Mouse (Mus musculus): ENCODE data around the gene Scly.

Scly gene

DNA sequence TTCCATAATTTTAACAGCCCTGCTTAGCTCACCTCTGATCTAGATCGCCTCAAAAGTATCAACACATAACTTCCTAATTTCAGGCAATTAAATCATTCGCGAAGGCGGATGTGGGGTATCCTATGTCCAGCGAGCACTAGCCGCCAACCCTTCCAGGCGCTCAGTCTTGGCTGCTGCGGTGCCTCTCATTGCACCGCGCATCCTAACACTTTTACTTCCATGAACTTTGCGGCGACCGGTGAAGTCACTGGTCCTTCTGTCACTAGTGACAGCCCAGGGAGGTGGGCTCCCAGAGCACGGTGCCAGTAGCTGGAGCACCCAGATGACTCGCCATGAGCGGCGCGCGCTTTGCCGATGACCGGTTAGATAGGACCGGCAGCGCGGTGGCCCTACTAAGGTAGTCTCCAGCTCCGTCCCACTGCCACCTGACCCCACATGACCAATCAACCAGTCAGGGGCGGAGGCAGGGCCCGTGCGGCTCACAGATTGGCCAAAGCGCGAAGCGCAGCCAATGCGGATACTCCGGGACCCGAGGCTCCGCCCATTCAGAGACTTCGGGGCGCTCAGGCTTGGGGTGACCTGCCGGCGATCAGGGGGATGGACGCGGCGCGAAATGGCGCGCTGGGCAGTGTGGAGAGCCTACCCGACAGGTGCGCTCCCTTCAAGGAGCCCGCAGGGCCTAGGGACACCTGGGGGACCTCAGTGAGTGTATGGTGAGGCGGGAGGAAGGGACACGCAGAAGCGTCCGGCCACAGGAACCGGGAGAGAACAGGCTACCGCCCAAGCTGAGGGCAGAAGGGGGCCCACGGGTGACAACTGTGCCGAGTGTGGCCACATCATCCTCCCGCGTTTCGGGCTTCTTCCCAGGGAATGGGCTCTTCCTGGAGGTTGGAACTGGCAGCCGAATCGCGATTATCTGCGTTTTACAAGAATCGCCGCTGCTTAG, at the start of gene Scly:
TSS of gene Scly (plus strand) at position 540 of the 946 bp plus-strand sequence.
- peak; percentile 89 for DNase-seq

DNA sequence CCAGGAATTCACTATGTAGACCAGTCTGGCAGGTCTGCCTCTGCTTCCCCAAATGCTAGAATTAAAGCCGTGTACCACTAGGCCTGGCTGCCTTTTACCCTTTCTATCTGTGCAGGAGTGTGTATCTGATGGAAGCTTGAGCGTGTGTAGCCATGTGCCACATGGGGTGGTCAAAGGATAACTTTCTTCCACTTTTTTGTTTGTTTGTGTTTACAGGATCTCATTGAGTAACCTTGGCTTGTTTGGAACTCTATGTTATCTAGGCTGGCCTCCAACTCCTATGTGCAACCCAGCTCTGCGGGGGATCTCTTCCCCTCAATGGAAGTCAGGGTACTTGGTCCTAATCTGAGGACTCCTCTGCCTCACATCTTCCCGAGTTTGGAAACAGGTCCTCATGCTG, 49.2 kb upstream of the Scly start:
- DNase-seq = no peak

DNA sequence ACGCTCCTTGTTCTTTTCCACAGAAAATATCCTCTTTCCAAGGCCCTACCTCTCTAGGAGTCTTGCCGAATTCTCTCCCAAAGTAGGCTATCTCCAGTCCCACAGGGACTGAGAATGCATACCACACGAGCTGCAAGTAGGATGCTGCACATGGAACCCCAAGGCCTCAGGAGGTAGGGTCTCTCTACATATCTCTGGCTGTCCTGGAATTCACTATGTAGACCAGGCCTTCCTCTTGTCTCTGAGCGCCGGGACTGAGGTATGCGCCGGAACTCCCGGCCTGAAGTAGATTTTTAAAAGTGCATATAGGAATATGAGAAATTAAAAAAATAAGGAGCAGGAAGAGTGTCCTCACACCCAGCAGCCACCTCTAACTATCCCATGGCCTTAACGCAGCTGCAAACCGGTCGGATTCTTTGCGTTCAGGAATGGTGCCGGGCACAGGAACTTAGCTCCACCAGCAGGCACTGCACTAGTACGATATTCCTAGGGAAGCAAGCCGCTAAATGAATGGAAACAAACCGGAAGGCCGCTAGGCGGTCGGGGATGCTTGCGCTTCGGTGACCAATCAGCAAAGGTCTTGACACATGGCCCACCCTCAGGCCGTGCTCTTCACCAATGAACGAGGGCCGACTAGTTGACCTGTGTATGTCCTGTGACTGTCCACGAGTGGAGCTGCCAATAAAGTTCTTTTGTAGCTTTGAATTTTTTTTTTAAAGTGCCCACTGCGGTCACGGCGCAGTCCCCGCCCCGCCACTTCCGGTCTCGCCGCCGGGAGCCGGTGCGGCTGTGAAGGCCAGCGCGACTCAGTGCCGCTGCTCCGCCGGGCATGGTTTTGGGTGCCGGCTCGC, 48.3 kb upstream of the Scly start, which contains the start of gene Ube2f:
TSS of gene Ube2f (plus strand) at position 741 of the 851 bp plus-strand sequence.
- peak; percentile 88 for DNase-seq

DNA sequence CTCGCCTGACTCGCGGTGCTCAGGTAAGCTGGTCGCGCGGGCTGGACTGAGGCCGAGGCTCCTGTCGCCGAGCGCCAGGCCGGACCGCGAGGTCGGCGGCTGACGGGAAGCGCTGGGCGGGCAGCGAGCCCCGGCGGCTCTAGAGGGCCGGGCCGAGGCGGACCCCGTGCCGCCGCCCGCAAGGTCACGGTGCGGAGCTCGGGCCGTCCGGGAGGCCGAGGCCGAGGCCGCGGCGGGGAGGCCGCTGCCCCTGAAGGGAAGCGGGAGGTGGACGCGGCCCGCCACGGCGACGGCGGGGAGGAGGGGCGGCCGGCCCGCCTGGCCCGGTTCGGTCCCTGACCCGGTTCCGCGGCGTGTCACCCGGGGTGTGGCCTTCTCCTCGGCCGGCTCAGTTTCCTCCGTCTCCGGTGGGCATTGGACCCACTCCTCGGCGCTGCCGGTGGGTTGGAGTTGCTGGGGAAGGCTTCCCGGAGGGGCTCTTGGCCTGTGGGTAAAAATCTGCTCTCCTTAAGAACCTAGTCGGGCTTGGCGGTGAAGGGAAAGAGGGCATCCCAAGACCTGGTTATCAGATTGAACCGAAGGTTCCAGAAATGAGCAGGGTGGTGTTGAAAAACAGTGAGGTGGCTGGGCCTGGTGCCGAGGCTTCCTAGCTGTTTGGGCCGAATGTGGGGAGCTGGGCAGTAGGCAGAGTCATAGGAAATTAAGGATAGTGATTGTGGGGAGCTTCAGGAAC, 47.6 kb upstream of the Scly start:
- DNase-seq = peak; percentile 19

DNA sequence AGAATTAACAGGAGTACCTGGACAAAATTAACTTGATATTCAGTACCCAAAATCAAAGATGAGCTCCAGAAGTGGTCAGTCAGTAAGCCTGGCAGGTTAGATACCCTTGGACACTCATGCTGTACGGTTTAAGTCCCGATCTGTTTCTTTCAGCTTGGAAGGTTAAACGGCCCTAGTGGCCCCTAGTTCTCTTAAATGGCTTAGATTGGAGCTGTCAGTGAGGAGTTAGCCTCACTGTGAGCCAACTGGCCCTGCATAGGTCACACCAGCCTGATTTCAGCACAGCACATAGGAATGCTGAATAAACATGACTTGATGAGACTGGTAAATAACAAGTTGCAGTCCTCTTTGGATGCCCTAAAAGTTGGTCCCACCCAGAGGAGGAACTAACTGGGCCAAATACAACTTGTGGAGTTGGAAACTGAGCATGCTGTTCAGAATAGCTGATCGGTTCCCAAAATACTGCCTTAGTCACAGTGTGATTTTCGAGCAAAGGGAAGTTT, 46.9 kb upstream of the Scly start:
- DNase-seq = no peak

DNA sequence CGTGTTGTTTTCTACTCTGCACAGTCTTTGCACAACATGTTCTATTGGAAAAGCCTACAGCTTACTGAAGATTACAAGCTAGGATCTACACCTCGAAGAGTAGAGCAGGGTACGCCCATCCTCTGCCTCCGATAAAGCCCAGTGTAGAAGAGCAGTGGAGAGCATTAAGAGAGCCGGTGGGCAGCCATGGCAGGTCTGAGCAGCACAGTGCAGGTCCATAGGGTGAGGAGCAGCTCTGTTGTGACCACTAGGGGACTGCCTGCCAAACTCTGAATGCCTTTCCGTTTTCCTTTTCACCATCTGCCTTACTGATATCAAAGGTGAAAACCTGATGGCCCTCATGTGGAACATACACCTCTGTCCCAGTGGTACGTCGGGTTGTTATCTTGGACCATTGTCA, 46.2 kb upstream of the Scly start:
- DNase-seq = no peak

DNA sequence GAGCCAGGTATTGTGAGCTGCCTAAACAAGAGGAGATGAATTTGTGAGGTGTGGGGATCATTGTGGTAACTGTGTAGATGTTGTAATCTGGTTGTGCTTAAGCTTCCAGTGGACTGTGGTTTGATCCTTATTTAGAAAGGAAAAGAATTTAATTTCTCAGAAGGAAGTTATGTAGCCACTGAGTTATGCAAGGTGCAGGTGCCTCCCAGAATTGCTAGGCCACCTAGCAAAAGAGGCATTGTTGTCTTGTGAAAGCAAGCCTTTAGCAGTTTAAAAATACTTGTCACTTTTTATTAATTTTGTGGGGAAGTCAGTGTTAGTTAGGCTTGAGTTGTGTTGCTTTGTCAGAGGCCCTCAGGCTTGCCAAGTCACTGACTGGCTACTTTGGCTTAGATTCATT, 40.2 kb upstream of the Scly start:
- no peak for DNase-seq

DNA sequence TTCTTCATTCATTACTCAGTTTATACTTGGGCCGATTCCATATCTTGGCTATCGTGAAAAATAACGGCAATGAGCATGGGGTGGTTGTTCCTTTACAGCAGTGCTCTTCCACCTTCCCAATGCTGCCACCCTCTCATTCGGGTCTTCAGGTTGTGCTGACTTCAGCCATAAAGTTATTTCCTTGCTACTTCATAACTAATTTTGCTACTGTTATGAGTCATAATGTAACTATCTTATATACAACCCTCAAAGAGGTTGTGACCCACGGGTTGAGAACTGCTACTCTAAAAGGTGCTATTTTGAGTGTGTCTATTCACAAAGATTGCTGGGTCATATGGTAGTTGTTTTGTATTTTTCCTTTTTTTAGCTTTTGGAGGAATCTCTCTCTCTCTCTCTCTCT, 38.3 kb upstream of the Scly start:
- DNase-seq = no peak

DNA sequence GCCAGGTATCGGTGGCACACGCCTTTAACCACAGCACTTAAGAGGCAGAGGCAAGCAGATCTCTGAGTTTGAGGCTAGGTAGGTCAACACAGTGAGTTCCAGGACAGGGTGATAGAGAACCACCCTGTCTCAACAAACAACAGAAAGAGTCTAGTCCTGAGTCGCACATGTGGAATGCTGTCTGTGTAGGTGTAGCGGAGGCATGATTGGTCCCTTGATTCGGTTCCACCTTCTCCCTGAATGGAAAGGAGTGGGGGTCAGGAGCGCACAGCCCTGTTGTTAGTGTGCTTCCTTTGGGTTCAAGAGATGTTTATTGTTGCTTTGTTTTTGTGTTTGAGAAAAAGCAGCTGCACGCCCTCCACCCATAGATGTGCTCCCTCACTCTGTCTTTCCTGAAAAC, 35.6 kb upstream of the Scly start:
- DNase-seq = no peak

DNA sequence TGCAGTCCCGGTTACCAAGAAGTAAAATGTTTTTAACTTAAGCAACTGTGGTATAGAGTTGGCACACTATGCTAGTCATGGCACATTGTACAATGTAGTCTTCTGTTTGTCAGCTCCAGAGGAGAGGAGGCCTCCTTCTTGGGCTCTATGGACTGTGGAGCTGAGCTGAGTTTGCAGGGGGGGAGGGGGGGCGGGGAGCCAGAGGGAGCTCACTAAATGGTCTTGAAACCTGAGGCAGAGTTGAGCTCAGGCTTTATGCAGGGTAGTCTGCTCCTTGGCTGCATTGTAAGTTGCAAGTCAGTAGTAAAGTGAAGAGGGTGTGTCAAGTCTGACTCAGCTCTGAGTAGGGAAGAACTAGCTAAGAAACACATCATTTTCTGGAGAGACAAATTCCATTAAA, 25.9 kb upstream of the Scly start:
- DNase-seq = no peak

DNA sequence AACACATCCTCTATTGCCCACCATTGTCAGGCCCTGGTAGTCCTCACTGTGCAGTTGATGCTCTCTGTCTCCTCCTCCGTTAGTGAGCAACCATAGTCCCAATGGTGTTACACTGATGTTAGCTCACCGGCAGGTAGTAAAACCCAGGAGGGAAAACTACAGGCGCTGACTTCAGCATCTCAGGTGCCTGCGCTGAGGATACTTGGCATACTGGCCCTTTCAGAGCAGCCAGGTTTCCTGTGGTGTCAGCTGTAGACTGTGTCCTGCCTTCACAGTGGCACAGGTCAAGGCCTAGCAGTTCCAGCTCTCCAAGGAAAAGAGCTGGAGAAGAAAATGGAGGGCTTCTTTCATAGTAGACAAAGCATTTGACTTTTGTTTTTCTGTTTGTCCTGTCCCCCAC, 21.6 kb upstream of the Scly start:
- no peak for DNase-seq

DNA sequence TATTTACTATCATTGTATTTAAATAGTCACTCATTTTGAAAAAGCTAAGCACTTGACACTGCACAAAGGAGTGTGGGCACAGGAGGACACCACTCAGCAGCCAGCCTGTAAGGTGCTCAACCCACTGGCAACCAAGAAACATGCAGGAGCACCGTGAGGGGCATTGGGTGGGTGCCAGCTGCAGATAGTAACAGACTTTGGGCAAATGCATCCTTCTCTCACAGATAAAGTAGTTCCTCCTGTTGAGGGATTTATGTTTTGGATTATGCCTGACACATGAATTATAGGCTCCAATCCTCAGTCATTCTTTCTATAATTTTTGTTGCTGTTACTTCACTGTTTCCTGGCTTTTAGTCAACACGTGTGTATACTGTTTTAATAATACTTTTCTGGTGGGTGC, 20.7 kb upstream of the Scly start:
- no peak for DNase-seq

DNA sequence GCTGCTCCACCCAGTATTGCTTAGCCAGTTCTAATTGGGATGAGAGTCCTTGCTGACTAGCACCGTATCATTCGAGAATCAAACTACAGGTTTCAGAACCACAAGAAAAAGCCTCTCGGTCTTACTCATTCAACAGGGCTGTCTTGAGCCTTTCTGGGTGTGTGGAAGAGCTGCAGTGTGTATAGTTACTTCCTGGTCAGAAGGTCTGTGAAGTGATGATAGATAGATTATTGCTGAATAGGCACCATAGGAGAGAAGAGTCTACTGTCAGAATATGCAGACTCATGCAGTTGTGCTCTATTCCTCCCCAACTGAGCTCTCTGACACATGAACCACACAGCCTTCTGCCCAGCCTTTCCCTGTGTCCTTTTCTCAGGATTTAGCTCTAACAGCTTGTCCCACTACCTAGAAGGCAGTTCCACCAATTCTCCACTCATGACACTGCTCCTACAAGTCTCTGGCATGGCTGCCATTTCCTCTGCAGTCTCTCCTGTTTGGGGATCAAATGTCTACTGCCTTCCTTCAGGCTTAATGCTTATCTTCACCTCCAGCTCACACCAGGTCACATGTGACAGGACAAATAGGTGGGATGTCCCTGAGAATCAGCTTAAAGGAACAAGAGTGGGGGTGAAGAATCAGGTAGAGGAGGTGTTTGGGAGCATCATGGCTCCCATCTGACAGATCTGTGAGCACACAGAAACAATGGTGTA, 19.6 kb upstream of the Scly start:
- no peak for DNase-seq

DNA sequence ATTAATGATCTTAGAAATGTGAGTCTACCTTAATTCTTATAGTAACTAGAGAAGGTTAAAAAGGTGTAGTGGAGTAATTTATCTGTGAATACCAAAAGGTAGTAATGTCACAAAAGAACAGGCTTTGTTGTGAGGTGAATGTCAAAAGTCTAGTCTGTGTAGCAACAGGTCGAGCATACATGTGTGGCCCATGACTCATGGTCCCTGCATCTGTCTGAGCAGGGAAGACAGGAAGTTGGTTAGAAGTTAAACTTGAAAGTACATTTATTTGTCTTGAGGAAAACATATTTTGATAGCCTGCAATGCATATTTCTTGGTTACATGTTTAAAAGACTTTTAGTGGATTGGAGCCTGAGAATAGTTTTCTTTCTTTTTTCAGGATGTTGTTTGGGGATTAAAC, 19.0 kb upstream of the Scly start:
- no peak for DNase-seq

DNA sequence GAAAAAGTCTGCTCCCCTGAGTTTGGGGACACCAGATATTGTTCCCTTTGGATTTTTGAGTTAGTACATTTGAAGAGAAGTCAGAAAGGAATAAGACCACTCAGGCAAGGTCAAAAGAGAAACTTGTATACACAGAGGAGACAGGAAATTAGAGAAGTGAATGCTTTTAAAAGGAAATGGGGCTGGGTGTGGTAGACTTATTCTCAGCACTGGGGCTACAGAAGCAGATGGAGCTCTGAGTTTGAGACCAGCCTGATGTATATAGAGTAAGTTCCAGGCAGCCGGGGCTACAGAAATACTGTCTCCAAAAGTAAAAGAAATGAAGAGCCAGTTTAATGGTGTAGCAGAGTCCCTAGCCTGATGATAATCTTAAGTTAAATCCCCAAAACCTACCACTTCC, 15.6 kb upstream of the Scly start:
- no peak for DNase-seq

DNA sequence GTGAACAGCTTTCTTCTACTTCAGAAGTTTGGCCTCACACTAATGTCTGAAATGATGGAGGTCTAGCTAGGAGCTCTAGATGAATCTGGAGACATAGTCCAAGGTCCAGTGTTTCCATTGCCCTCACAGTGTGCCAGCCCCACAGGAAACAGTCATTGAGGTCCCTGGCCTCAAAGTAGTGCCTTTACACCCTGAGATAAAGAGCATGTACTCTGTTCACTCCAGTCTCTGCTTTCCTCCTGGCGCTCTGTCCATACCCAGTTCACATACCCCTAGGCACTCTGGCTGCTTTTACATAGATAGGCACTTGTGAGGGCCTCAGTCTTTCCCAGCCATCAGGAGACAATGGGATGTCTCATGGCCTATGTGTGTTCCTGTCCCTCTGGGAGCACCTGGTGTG, 8.8 kb upstream of the Scly start:
- no peak for DNase-seq

DNA sequence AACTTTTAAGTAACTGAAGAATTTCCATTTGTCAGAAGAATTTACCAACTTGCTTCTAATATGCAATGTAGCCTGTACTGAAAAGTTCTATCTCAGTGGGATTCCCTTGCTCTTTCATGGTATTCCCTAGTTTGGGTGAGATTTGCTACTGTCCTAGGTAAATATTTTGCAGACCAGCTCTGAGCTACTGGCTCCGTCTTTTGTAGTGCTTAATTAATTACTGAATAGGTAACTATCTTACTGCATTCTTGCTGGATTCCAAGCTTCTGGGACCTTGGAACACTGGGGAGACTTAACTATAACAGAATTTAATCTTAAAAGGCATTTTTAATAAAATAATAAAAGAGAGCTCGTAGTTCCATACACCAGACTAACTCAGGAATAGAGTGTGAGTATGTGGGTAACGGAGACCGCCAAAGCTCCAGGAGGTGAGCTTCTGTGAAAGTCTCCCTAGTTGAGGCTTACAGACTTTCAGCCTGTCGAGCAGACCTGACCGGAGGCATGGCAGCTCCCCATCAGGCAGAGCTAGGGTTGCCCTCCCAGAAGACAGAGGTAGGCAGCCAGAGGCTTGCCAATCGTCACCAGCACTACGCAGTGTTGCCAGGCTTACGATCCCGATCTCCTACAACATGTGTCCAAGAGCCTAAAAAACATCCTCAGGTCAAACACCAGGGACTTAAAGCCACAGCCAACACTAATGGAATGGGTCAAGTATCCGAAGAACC, 5.9 kb upstream of the Scly start:
- DNase-seq = no peak

DNA sequence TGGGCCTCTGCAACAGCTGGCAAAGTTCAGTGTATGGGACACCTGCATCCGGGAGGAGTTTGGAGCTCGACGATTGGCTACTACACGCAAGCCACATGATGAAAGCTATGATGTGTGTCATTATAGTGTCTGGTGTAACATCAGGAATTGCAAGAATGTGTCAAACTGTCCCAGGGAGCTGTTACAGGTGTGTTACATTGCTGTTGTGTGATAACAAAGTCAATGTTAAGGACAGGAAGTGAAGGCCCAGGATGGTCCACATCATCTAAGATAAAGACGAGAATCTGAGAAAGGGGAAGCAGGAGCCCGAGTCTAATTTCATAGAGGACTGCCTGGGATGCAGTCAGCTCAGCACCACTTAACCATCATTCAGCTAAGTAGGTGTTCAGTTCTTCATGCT, 2.6 kb upstream of the Scly start:
- DNase-seq = no peak

DNA sequence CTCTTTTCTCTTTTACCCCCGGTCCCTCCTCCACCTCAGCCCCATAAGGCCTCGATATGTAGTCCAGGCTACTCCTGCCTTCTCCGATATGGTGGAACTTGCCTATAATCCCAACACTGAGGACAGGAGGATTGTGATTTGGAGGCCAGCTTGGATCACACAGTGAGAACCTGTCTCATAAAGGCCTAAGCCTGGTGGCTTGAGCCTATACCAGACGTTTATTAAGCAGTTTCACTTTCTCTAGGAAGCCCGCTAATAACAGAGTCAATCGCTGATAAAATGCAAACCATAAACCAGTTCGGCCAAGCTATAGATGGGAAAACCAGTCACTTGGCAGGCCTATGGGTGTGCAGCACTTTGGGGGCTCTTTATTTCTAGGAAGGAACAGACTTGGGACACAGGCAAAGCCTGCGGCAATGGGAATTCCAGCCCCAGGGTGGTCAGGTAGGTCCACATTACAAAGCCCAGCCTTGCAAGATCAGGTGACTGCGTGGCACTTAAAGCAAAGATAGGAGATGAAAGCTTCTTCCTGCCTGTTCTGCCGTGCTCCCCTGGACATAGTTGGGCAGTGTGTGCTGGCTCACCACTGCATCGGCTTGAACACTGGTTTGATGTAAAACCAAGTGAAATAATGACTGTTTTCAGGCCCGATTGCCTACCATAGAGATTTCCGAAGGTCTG, 1.0 kb downstream of the Scly start:
- DNase-seq = no peak

DNA sequence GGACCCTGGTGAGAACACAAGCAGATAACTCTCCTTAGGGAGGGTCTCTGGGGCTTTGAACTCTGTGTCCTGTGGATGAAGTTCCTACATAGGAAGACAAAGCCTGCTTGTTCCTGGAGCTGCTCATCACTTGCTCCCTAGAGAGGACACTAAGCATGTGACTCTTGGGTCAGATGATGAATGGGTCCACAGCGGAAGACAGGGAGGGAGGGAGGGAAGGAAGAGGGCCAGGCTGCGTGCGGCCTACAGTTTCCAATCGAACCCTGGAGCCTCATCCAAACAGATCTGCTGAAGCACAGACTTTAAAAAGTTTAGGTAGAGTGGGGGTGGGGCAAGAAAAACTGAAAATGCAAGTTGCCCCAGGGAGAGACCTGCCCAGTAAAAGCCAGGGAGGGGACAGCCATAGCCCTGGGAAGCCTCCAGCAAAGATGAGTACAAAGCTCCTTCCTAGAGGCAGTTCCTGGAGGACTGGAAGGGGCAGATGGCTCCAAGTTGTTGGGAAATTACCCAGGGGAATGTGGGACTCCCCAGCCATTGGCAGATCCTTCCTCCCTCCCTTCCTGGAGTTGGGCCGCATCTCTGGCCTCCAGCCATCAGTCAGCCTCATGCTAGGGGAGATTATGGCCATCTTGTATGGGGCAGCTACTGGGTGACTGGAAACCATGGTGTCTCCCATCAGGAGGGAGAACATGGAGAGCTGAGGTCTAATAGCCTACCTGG, 1.7 kb downstream of the Scly start:
- no peak for DNase-seq
